Mouse (Mus musculus) c-Kit-positive CD71-positive TER-119-positive erythroid progenitor cells, embryonic 14.5 days (primary cell): ENCODE measurements around the gene Traf7.

Source experiments
- DNase-seq: peaks from one replicate; pipeline ENCODE4 v3.0.0-alpha.2; 2013; ENCODE audit warnings: low spot score

Gene Traf7

DNA sequence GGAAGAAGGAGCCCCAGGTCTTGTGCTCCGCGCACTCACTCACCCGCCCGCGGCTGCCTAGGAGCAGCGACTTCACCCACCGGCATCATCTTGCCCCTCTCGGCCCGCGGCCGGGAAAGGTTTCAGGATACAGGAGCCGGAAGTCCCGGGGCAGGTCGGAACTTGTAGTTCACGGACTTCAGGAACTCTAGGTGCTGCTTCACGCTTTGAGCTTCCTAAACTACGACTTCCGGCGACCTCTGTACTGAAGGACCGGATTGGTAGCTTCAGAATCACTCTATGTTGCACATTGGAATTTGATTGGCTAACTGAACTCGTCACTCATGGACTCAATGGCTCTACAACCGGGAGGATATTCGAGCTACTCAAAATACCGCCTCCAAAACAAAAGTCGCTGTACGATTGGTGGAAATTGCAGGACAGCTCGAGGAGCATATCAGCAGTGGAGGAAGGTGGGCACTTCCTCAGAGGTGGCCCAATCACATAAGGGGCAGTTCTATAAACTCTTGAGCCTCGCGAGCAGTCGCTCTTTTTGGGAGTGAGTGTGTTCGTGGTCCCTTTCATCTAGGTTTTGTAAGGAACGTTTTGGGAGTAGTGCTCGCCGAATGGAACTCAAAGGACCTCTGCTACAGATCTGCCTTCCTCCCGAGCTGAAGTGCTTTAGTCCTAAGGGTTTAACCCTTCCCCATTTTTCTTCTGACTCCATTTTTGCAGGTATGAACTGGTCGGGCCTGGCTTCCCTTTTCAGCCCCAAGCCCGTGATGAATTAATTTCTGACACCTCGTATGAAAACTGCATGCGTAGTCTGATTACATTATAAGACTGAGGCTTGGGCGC, at the start of gene Traf7:
TSS of gene Traf7 (minus strand) at position 216 of the 837 bp plus-strand sequence.
- DNase-seq, result peak; percentile 100

DNA sequence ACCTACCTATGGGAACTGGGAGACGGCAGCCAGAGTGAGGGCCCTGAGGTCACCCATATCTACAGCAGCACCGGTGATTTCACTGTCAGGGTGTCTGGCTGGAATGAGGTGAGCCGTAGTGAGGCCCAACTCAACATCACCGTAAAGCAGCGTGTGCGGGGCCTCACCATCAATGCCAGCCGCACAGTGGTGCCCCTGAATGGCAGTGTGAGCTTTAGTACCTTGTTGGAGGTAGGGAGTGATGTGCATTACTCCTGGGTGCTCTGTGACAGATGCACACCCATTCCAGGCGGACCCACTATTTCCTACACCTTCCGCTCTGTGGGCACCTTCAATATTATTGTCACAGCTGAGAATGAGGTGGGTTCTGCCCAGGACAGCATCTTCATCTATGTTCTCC, 46.1 kb upstream of the Traf7 start:
- no peak for DNase-seq

DNA sequence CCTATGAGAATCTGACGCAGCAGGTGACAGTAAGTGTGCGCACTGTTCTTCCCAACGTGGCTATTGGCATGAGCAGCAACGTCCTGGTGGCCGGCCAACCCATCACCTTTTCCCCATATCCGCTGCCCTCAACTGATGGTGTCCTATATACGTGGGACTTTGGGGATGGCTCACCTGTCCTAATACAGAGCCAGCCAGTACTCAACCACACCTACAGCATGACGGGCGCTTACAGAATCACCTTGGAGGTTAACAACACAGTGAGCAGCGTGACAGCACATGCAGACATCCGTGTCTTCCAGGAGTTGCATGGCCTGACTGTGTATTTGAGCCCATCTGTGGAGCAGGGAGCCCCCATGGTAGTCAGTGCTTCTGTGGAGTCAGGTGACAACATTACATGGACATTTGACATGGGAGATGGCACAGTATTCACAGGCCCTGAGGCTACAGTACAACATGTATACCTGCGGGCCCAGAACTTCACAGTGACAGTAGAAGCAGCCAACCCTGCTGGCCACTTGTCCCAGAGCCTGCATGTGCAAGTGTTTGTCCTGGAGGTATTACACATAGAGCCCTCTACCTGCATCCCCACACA, 45.0 kb upstream of the Traf7 start:
- no peak for DNase-seq

DNA sequence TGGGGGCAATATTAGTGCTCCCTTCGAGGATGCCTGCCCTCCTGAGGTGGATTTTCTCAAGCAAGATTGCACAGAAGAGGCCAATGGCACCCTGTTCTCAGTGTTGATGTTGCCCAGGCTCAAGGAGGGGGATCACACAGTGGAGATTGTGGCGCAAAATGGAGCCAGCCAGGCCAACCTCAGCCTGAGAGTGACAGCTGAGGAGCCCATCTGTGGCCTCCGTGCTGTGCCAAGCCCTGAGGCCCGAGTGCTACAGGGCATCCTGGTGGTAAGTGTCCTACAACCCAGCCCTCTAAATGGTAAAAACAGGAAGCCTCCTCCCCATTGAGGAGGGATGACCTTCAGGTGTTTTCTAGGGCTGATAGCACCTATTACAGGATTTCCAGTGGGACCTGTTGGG, 42.1 kb upstream of the Traf7 start:
- DNase-seq, result no peak

DNA sequence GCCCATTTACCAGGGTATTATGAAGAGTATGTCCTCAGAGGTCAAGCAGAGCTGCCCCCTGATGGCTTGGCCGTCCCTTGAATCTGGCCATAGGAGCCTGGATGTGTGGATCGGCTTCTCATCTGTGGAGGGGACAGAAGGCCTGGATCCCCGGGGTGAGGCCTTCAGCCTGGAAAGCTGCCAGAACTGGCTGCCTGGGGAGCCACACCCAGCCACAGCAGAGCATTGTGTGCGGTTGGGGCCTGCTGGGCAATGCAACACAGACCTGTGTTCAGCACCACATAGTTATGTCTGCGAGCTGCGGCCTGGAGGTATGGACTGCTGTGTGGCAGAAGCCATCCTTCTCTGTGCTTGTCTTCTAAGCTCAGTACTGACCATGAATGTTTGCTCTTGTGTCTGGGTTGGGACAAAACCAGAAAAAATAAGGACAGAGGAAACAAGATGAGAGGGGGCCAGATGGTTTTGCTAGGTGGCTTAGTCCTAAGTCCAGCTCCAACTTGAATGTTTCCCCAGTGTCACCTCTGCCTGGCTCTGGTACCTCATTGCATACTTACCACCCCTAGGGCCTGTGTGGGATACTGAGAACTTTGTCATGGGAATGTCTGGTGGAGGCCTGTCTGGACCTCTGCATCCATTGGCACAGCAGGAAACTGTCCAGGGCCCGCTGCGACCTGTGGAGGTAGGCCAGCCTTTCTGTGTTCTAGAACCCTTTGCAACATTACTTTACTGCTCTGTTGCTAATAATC, 39.5 kb upstream of the Traf7 start:
- DNase-seq, result peak; percentile 43

DNA sequence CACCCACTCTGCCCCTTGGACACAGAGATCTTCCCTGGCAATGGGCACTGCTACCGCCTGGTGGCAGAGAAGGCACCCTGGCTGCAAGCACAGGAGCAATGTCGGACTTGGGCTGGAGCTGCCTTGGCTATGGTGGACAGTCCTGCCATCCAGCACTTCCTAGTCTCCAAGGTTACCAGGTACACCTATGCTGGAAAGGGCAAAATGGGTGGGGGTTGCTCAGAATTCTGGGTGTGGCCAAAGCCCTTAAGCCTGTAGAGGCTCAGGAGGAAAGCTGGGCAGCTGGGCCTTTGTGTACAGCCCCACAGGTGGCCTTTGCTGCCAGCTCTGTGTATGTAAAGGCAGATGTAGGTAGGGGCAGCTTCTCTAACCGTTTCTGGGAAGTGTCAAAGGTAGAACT, 38.1 kb upstream of the Traf7 start:
- no peak for DNase-seq

DNA sequence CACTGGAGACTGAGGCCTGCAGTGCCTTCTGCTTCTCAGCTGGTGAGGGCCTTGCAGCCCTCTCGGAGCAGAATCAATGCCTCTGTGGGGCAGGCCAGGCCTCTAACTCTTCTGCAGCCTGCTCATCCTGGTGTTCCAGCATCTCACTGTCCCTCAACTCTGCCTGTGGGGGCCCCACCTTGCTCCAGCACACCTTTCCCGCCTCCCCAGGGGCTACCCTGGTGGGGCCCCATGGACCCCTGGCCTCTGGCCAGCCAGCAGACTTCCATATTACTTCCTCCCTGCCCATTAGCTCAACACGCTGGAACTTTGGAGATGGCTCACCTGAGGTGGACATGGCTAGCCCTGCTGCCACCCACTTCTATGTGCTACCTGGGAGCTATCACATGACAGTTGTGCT, 37.4 kb upstream of the Traf7 start:
- DNase-seq, result no peak

DNA sequence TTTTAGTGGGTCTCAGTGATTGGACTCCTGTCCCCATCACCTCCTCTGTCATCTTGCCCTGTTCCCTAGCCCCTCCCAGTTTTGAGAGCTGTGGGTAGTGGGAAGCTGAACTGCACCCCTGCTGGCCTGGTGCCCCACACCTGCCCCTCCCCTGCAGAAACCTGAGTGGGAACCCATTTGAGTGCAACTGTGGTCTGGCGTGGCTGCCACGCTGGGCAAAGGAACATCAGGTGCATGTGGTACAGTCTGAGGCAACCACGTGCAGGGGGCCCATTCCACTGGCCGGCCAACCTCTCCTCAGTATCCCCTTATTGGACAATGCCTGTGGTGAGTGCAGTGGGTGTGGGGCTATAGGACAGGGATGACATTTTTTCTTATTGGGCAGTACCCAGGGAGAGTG, 36.7 kb upstream of the Traf7 start:
- DNase-seq, result no peak

DNA sequence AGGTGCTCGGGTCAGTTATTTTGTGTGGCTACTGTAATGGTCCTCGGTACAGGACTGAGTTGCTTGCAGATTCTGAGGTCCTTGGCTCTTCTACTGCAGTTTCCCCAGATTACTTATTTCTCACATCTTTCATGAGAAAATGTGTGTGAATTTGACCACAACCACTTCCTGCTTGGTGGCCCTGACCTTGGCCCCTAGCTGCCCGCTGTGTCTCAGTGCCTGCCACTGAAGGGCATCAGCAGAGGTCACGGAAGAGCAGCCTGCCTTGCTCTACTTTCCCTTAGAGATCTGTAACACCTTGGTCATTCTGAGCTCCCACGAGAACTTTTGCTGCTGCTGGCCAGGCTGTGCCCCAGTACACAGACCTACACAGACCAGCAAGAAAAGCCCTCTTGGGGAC, 35.9 kb upstream of the Traf7 start:
- DNase-seq, result no peak

DNA sequence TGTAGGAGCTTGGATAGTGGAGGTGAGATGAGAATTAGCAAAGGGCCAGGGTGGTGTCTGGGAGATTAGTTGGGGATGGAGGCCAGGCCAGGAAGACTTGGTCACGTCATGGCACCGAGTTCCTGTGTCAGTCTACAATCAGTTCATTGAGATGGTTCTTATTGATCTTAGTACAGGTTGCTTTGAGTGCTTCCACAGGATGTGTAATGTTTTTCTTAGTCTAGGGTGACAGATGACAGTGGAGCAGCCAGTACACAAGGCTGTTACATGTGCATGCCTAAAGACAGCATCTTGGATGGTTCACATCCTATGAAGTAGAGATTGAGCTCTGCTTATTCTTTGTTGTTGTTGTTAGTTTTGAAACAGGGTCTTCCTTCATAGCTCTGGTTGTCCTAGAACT, 33.9 kb upstream of the Traf7 start:
- DNase-seq, result no peak

DNA sequence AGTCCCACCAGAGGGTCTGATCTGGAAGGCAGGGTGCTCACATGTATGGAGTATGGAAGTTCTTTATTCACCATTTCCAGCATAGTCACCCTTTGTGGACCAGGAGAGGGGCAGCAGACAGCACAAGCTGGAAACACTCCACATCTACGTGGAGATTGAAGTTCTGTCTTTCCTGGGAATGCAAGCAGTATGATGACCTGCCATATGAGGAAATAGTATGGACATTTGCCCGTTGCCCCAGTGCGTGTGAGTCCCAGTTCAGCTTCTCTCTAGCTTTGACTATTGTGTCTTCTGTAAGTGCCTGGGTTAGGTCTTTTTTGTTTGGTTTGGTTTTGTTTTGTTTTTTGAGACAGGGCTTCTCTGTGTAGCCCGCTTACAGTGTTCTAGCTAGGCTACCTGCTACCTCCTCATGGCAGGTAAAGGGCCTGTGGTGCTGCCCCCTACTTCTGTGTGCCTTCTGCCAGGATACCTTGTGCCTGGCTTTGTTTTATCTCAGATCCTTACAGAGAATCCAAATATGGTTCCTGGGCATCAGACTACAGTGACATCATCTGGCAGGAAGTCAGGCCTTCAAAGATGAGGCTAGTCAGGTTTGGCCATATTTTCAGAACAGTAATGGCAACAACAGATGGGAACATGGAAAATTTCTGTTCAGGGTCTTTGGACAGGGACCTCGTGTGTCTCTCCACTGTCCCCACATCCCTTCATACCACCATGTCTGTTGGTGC, 32.7 kb upstream of the Traf7 start:
- no peak for DNase-seq

DNA sequence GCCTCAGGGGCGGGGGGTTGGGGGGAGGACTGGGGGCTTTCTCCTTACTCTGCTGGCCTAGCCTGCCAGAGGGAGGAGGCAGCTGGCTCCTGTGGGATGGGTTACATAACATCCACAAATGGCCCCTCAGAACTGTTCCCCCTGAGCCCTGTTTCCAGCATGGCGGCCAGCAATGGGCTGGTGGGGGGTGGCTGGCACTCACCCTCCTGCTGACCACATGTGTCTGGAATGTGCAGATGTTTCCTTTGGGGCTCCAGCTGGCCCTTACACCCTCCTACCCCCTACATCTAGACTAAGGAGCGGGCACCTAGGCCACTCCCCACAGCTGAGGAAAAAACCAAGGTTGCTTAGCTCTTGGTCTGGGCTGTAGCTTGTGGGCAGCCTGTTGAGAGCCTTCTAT, 31.4 kb upstream of the Traf7 start:
- no peak for DNase-seq

DNA sequence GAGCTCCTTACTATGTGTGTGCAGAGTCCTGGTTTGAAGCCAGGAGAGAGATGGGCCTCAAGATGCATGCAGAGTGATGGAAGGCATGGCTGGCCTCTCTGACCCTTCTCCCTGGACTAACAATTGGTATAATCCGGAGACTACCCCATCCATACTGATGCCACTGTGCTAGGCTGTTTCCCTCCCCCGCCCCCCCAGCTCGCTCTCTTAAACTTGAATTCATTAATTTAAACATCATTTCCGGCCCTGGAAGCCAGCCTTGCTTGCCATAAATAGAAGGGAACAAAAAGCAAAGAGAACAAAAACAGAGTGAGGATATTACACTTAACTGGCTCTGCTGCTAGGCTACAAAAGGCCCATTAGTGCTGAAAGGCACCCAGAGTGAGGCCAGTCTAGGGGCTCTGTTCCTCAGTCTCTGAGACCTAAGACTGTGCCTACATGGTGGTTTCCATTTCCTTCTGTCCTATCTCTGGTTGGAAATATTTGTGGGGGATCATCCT, 30.9 kb upstream of the Traf7 start:
- no peak for DNase-seq

DNA sequence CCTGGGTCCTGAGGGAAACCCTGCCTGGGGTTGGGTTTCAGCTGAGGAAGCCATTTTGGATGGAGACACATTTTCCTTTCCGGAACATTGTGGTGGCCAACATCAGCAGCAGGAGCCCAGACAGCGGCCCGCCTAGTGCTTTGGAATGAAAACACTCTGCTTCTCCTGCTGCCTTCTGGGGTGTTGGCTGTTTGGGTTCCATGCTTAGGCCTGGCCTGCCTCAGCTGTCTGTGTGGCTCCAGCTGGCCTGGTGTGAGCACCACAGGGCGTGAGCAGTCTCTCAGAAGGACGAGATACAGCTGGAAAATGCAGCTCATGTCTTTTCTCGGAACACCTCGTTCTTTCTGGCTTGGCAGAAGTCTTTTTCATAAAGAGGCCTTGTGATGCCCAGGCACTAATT, 29.4 kb upstream of the Traf7 start:
- no peak for DNase-seq

DNA sequence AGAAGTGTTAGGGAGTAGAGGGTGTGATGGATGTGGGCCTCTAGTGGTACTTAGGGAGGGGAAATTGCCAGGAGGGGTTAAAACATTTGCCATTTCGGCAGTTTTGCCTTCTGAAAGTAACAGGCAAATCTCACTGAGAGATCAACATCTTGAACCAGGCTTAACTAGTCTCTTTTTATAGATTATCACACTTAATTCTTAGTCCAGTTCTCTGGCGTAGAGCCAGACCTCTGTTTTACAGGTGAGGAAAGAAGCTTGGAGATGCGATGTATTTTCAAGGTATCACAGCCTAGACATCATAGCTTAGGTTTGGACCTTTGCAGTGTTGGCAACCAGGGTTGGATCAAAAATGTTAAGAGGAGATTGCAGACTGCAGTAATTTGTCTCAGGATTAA, 23.3 kb upstream of the Traf7 start:
- no peak for DNase-seq

DNA sequence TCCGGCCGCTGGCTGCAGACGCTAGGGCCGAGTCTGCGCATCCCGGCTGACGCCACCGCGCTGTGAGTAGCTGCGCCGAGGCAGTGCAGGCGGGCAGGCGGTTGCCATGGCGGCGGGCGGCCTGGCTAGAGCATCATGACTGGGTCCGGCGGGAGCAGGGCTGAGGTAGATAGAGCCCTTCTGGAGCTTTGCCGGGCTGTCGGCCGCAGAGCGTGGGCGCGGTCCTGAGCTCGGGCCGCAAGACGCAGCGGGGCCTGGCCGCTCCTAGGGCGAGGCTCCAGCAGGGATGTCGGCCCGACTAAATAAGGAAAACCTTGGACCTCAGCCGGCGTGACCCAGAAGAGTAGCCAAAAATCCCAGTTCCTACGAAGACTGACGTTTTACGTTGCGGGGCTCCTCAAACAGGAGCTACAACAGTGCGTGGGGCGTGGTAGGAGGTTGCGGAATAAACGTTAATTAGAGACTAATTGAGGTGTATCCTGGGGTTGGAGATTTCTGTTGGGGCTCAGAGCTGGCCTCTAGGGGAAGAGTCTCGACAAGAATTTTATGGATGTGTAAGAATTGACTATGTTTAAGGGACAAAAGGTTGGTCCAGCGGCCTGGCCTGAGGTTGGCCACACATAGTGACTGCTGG, 22.8 kb upstream of the Traf7 start:
- DNase-seq, result peak; percentile 58

DNA sequence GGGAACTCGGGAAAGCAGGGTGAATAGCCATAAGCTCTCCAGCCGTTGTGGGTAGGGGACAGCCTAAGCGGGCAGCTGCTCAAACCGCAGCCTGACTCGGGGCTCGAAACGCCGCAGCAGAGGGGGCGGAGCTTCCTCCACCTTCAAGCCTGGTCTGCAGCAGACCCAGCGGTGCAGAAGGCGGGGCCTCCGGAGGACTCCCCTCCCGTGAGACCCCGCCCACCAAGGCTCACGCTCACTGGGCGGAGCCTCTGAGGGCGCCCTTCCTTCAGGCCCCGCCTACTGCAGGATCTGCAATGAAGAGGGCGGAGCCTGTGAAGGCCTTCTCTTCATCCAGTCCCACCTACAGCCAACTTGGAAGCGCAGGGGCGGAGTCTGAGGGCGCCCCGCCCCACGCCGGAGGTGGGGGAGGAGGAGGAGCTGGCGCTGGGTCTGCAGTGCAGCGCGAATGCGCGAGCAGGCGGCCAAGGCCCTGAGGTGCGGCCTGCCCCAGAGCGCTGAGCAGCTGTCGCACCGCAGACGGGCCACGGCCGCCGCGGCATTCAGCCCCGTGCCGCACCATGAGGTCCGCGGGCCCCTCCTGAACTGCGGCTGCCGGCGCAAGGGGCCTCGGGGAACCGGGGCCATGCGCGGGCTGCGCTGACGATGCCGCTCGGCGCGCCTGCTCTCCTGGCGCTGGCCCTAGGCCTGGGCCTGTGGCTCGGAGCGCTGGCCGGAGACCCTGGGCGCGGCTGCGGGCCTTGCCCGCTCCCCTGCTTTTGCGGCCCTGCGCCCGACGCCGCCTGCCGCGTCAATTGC, 22.1 kb upstream of the Traf7 start, which contains the start of gene Pkd1:
TSS of gene Pkd1 (plus strand) at position 217 of the 798 bp plus-strand sequence.
- DNase-seq, result peak; percentile 100

DNA sequence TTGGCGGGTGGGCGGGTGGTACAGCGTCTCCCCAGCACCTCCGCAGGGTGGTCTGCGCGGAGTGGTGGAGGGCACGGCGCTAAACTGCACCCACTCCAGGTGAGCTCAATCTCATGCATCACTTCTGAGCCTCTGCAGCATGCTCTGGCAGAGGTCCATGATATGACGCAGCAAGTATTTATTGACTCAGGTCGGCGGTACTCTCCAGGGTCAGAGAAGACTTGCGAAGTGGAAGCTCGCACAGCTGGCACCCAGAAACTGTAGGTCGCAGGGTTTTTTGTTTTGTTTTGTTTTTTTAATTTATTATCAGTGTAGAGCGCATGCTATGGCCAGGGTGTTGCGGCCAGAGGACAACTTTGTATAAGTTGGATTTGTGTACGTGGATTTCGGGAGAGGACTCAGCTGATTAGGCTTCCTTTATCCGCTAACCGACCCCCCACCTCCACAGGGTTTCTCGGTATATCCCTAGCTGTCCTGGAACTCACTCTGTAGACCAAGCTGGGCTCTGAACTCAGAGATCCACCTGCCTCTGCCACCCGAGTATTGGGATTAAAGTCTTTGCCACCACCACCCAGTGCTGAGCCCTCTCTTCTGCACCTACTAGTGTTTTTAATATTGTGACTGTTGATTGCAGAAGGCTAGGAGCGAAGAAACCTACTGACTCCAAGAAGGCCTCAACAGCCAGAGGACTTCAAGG, 21.3 kb upstream of the Traf7 start:
- DNase-seq, result peak; percentile 64

DNA sequence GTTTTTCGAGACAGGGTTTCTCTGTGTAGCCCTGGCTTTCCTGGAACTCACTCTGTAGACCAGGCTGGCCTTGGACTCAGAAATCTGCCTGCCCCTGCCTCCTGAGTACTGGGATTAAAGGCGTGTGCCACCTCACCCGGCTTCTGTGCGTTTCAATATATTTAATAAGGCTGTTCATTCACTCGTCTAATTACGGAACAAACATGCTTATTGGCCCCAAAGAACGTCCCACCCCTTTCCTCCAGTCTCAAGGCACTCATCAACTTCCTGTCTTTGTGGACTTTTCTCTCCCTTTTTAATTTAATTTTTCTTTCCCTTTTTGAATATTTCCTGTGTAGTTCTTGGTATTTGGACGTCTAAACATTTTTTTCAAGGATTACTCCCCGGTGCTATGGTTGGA, 20.7 kb upstream of the Traf7 start:
- DNase-seq, result peak; percentile 57

DNA sequence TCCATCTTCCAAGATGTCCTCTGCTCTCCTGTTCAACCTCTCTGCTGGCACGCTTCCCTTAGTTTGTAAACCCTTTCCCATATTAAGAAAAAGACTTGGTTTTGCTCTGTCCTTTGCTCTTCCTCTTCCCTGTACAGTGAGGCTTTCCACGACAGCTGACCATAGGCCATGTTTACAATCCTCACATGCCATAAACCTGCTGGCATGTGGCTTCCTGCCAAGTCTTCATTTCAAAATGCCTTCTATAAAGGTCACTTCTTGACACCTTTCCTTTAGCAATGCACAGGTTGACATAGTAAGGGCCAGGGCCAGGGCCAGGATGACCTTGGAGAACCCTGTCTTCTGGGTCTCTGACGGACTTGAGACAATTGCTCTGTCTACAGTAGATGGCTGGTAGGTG, 18.5 kb upstream of the Traf7 start:
- DNase-seq, result no peak
